Mouse (Mus musculus) stomach, postnatal 0 days (tissue): ENCODE measurements around the gene Gm45623. TPM values are rescaled to one million over a fixed set of nuclear protein-coding genes. Genes with fewer than 3 reads are reported as not detected.

ENCODE experiments used
- ATAC-seq: fragments of 200-750 bp; cut with Nextera tagmentation; 2 replicates; pipeline ENCODE4 v1.8.0; 2017; ENCODE audit not compliant: low FRiP score, low TSS enrichment
- DNase-seq: peaks from one replicate; pipeline ENCODE4 v3.0.0-alpha.2; 2016; ENCODE audit warnings: low spot score
- H3K27ac ChIP-seq: fragments of 300-500 bp; sonication (generic); replicated peaks from 2 replicates; pipeline ENCODE4 v1.5.1; 2014; ENCODE audit warnings: mild to moderate bottlenecking, control low read depth
- H3K27me3 ChIP-seq: fragments of 300-500 bp; sonication (generic); 2 replicates; pipeline ENCODE4 v1.6.1; 2014; ENCODE audit warnings: low read length; ENCODE audit not compliant: control insufficient read depth, insufficient read depth
- H3K36me3 ChIP-seq: fragments of 300-500 bp; sonication (generic); 2 replicates; pipeline ENCODE4 v1.6.1; 2014; ENCODE audit warnings: low read length, mixed read lengths; ENCODE audit not compliant: control insufficient read depth, insufficient read depth
- H3K4me1 ChIP-seq: fragments of 300-500 bp; sonication (generic); replicated peaks from 2 replicates; pipeline ENCODE4 v1.6.1; 2014; ENCODE audit warnings: antibody characterized with exemption; ENCODE audit not compliant: control insufficient read depth, insufficient read depth
- H3K4me2 ChIP-seq: fragments of 300-500 bp; sonication (generic); replicated peaks from 2 replicates; pipeline ENCODE4 v1.6.1; 2014; ENCODE audit warnings: low read depth, mild to moderate bottlenecking, control low read depth, moderate library complexity
- H3K4me3 ChIP-seq: fragments of 300-500 bp; sonication (generic); 2 replicates; pipeline ENCODE4 v1.5.1; 2014; ENCODE audit warnings: low read depth, low read length, control low read depth
- H3K9ac ChIP-seq: fragments of 300-500 bp; sonication (generic); 2 replicates; pipeline ENCODE4 v1.6.1; 2014; ENCODE audit warnings: mild to moderate bottlenecking, low read length, control low read depth, mixed read lengths
- H3K9me3 ChIP-seq: fragments of 300-500 bp; sonication (generic); 2 replicates; pipeline ENCODE4 v1.6.1; 2016; ENCODE audit warnings: low read length; ENCODE audit not compliant: control insufficient read depth
- CTCF ChIP-seq: IDR thresholded peaks from 2 replicates; pipeline ENCODE4 v1.5.1; 2016; ENCODE audit warnings: antibody characterized with exemption, low read depth, mild to moderate bottlenecking, moderate library complexity
- EP300 ChIP-seq: optimal IDR thresholded peaks from 2 replicates; pipeline ENCODE3; 2016; ENCODE audit warnings: antibody characterized with exemption
- WGBS: fragments of 180-500 bp; shearing (Covaris S2); extraction: QIAGEN DNeasy Blood & Tissue Kit; methylation state at CpG from one replicate; pipeline ENCODE4 v1.1.7; 2014; 5-methylcytosine and 5-hydroxymethylcytosine counted together
- polyA plus RNA-seq: library from polyadenylated mRNA; unstranded; fragments of >200 nt; fragmentation: Nextera tagmentation; extraction: Ambion mirVana; gene quantifications from 2 replicates; pipeline ENCODE4 v1.2.1, GENCODE M21; 2015

Gene Gm45623
- polyA plus RNA-seq, 1 experiment from 2014 or later = 0.97 TPM

- no peak overlapping the region for H3K9ac ChIP-seq
- H3K27me3 ChIP-seq = no peaks in the 10 kb centered on the region; the same call in 1 of the 2 replicates
- H3K4me2 ChIP-seq = no peak overlapping the region
- ATAC-seq = peak; percentile 10; the same call in 1 of the 2 replicates
- H3K4me3 ChIP-seq = no peak overlapping the region
- no peaks in the 10 kb centered on the region for H3K4me1 ChIP-seq
- WGBS = 24% methylated on average over 6 of the region's 6 CpGs
- H3K27ac ChIP-seq = no peak overlapping the region
- H3K9me3 ChIP-seq = no peaks in the 10 kb centered on the region
- peak; percentile 89 for DNase-seq
- TF ChIP-seq EP300 = no peak
- peak; percentile 92 for TF ChIP-seq CTCF
- no peaks in the 10 kb centered on the region for H3K36me3 ChIP-seq
Measured at GRCm38 (mm10) chr13:56758492-56758891, 4.9 kb upstream of the Gm45623 start.

- 0 out of 2 replicates have a peak overlapping the region, but pooled peaks have one; percentile 15 for H3K4me2 ChIP-seq
- ATAC-seq (no peak), DNase-seq (peak; percentile 47)
- H3K4me1 ChIP-seq = peaks cover 4% of the 10 kb centered on the region; the same call in 1 of the 2 replicates
- H3K4me3 ChIP-seq = no peak overlapping the region
- no peak for TF ChIP-seq CTCF
- no peak for TF ChIP-seq EP300
- no peaks in the 10 kb centered on the region for H3K9me3 ChIP-seq
- 28% methylated on average over 11 of the region's 12 CpGs for WGBS
- H3K27me3 ChIP-seq = peaks cover 5% of the 10 kb centered on the region; the same call in 1 of the 2 replicates
- H3K9ac ChIP-seq = no peak overlapping the region
- H3K36me3 ChIP-seq = no peaks in the 10 kb centered on the region
- H3K27ac ChIP-seq = no peak overlapping the region
Measured at GRCm38 (mm10) chr13:56757201-56757600, 3.6 kb upstream of the Gm45623 start.

- ATAC-seq (peak; percentile 79), DNase-seq (peak; percentile 92)
- 53% methylated on average over 6 of the region's 6 CpGs for WGBS
- H3K27ac ChIP-seq = peak overlapping the region; percentile 49; the same call in 1 of the 2 replicates
- no peaks in the 10 kb centered on the region for H3K9me3 ChIP-seq
- no peak overlapping the region for H3K9ac ChIP-seq
- H3K27me3 ChIP-seq = peaks cover 5% of the 10 kb centered on the region; the same call in 1 of the 2 replicates
- no peak overlapping the region for H3K4me2 ChIP-seq
- no peak overlapping the region for H3K4me3 ChIP-seq
- TF ChIP-seq CTCF (peak; percentile 72), EP300 (no peak)
- H3K36me3 ChIP-seq = no peaks in the 10 kb centered on the region
- peaks cover 4% of the 10 kb centered on the region; the same call in 1 of the 2 replicates for H3K4me1 ChIP-seq
Measured at GRCm38 (mm10) chr13:56755871-56756270, 2.2 kb upstream of the Gm45623 start.

GRCm38 (mm10) chr13:56752474-56753191 lies 994 bp downstream of the Gm45623 start:
- peak overlapping the region; percentile 46 for H3K4me3 ChIP-seq
- peak overlapping the region; percentile 74 for H3K4me2 ChIP-seq
- WGBS = 3% methylated on average over 41 of the region's 41 CpGs
- DNase-seq (peak; percentile 72), ATAC-seq (no peak)
- no peaks in the 10 kb centered on the region for H3K36me3 ChIP-seq
- H3K9me3 ChIP-seq = no peaks in the 10 kb centered on the region
- H3K9ac ChIP-seq = peak overlapping the region; percentile 58
- TF ChIP-seq EP300 (no peak), CTCF (0 out of 2 replicates have a peak, but pooled peaks have one; percentile 10)
- peaks cover 4% of the 10 kb centered on the region; the same call in 1 of the 2 replicates for H3K4me1 ChIP-seq
- H3K27me3 ChIP-seq = peaks cover 5% of the 10 kb centered on the region; the same call in 1 of the 2 replicates
- 0 out of 2 replicates have a peak overlapping the region, but pooled peaks have one; percentile 30 for H3K27ac ChIP-seq

- no peaks in the 10 kb centered on the region for H3K9me3 ChIP-seq
- peaks cover 5% of the 10 kb centered on the region; the same call in 1 of the 2 replicates for H3K27me3 ChIP-seq
- ATAC-seq (no peak), DNase-seq (no peak)
- no peak overlapping the region for H3K9ac ChIP-seq
- peak overlapping the region; percentile 74 for H3K4me2 ChIP-seq
- 55% methylated on average over 5 of the region's 5 CpGs for WGBS
- no peak for TF ChIP-seq EP300
- no peak for TF ChIP-seq CTCF
- no peak overlapping the region for H3K4me3 ChIP-seq
- no peak overlapping the region for H3K27ac ChIP-seq
- no peaks in the 10 kb centered on the region for H3K36me3 ChIP-seq
- H3K4me1 ChIP-seq = peaks cover 4% of the 10 kb centered on the region; the same call in 1 of the 2 replicates
Measured at GRCm38 (mm10) chr13:56751774-56752173, 1.9 kb downstream of the Gm45623 start.

GRCm38 (mm10) chr13:56749377-56749776 lies 4.2 kb downstream of the Gm45623 start:
- Histone ChIP-seq H3K36me3 (no peaks in the 10 kb centered on the region), H3K4me1 (peaks cover 4% of the 10 kb centered on the region; the same call in 1 of the 2 replicates), H3K27me3 (peaks cover 5% of the 10 kb centered on the region; the same call in 1 of the 2 replicates), H3K9me3 (no peaks in the 10 kb centered on the region), H3K4me3 (no peak overlapping the region; the same call in 1 of the 2 replicates), H3K9ac (no peak overlapping the region), H3K27ac (no peak overlapping the region), H3K4me2 (peak overlapping the region; percentile 42)
- ATAC-seq (no peak), DNase-seq (peak; percentile 30)
- WGBS = 74% methylated on average over 7 of the region's 7 CpGs
- TF ChIP-seq CTCF (no peak), EP300 (no peak)
